Mouse (Mus musculus): Measurements from ENCODE around the gene Mapk10.
"Not testable (repeated sequence)": the region's sequence is repeated elsewhere in the genome, so short reads cannot be mapped to it uniquely, and the experiment has no call there.

Gene Mapk10

GRCm38 (mm10) chr5:102947061-102947711 lies 263.9 kb downstream of the Mapk10 start:
- no peak for DNase-seq

GRCm38 (mm10) chr5:102946625-102947024 lies 264.5 kb downstream of the Mapk10 start:
- no peak for DNase-seq

- not testable (repeated sequence) for DNase-seq
These were observed 267.1 kb downstream of the Mapk10 start for GRCm38 (mm10) chr5:102943864-102944630.

- DNase-seq = no peak
These were observed 281.0 kb downstream of the Mapk10 start for GRCm38 (mm10) chr5:102930161-102930560.

- DNase-seq = peak; percentile 83
These were observed 284.3 kb downstream of the Mapk10 start for GRCm38 (mm10) chr5:102926786-102927185.

- no peak for DNase-seq
These were observed 290.9 kb downstream of the Mapk10 start for GRCm38 (mm10) chr5:102920199-102920598.

GRCm38 (mm10) chr5:102905441-102906211 lies 305.5 kb downstream of the Mapk10 start:
- DNase-seq = no peak

GRCm38 (mm10) chr5:102904066-102904465 lies 307.1 kb downstream of the Mapk10 start:
- no peak for DNase-seq

GRCm38 (mm10) chr5:102903487-102903886 lies 307.6 kb downstream of the Mapk10 start:
- no peak for DNase-seq

GRCm38 (mm10) chr5:102901176-102901575 lies 310.0 kb downstream of the Mapk10 start:
- DNase-seq = no peak

- DNase-seq = no peak
These were observed 311.4 kb downstream of the Mapk10 start for GRCm38 (mm10) chr5:102899680-102900215.

GRCm38 (mm10) chr5:102898301-102898700 lies 312.8 kb downstream of the Mapk10 start:
- DNase-seq = no peak

- DNase-seq = no peak
These were observed 318.9 kb downstream of the Mapk10 start for GRCm38 (mm10) chr5:102892226-102892625.

GRCm38 (mm10) chr5:102889163-102889488 lies 322.0 kb downstream of the Mapk10 start:
- no peak for DNase-seq

GRCm38 (mm10) chr5:102888482-102889162 lies 322.5 kb downstream of the Mapk10 start:
- no peak for DNase-seq

- DNase-seq = no peak
These were observed 335.5 kb downstream of the Mapk10 start for GRCm38 (mm10) chr5:102875628-102876027.

GRCm38 (mm10) chr5:102874605-102875298 lies 336.4 kb downstream of the Mapk10 start:
- peak; percentile 30 for DNase-seq

- DNase-seq = not testable (repeated sequence)
These were observed 338.1 kb downstream of the Mapk10 start for GRCm38 (mm10) chr5:102872996-102873395.

- DNase-seq = no peak
These were observed 342.9 kb downstream of the Mapk10 start for GRCm38 (mm10) chr5:102868196-102868595.

- DNase-seq = no peak
These were observed 351.4 kb downstream of the Mapk10 start for GRCm38 (mm10) chr5:102859749-102860148.

- no peak for DNase-seq
These were observed 353.1 kb downstream of the Mapk10 start for GRCm38 (mm10) chr5:102858047-102858446.
